Mouse (Mus musculus): ENCODE measurements around the gene Rap2a. TPM values are rescaled to one million over a fixed set of nuclear protein-coding genes. Genes with fewer than 3 reads are reported as not detected.

The Rap2a gene
- polyA plus RNA-seq, 2 experiments = 16.4 to 20.9 TPM

- Histone ChIP-seq H3K9ac (ENCODE audit: low read depth, low read length, severe bottlenecking) (no peak overlapping the region), H3K36me3 (ENCODE audit: control insufficient read depth, insufficient read depth, low read length) (no peaks in the 10 kb centered on the region), H3K4me3 (replicated peaks; ENCODE audit: low read length) (no peak overlapping the region), H3K27ac (replicated peaks; ENCODE audit: low read depth, low read length) (no peak overlapping the region), H3K4me2 (replicated peaks; ENCODE audit: low read depth, low read length, severe bottlenecking) (no peak overlapping the region), H3K4me1 (ENCODE audit: control insufficient read depth, insufficient read depth, low read length) (no peaks in the 10 kb centered on the region), H3K9me3 (ENCODE audit: control insufficient read depth, low read length) (no peaks in the 10 kb centered on the region), H3K27me3 (ENCODE audit: control insufficient read depth, insufficient read depth, low read length) (no peaks in the 10 kb centered on the region)
- no peak for DNase-seq (ENCODE audit: low spot score)
- ATAC-seq (ENCODE audit: low FRiP score, low read depth) = no peak
- TF ChIP-seq POLR2A (IDR thresholded peaks at IDR 0.05; ENCODE audit: borderline replicate concordance, extremely low read depth, insufficient read depth, insufficient read length) = no peak
- WGBS = 84% methylated on average over 3 of the region's 3 CpGs
These were observed 42.6 kb downstream of the Rap2a start for GRCm38 (mm10) chr14:120520843-120521242.

GRCm38 (mm10) chr14:120523296-120523695 is 45.1 kb downstream of the Rap2a start:
- ATAC-seq (ENCODE audit: low FRiP score, low read depth) (no peak), DNase-seq (ENCODE audit: low spot score) (no peak)
- H3K36me3 ChIP-seq (ENCODE audit: control insufficient read depth, insufficient read depth, low read length) = no peaks in the 10 kb centered on the region
- no peaks in the 10 kb centered on the region for H3K4me1 ChIP-seq (ENCODE audit: control insufficient read depth, insufficient read depth, low read length)
- TF ChIP-seq POLR2A (IDR thresholded peaks at IDR 0.05; ENCODE audit: borderline replicate concordance, extremely low read depth, insufficient read depth, insufficient read length) = no peak
- WGBS = 87% methylated on average over 5 of the region's 5 CpGs
- no peak overlapping the region for H3K4me3 ChIP-seq (replicated peaks; ENCODE audit: low read length)
- no peaks in the 10 kb centered on the region for H3K9me3 ChIP-seq (ENCODE audit: control insufficient read depth, low read length)
- H3K27me3 ChIP-seq (ENCODE audit: control insufficient read depth, insufficient read depth, low read length) = no peaks in the 10 kb centered on the region
- H3K4me2 ChIP-seq (replicated peaks; ENCODE audit: low read depth, low read length, severe bottlenecking) = no peak overlapping the region
- no peak overlapping the region for H3K27ac ChIP-seq (replicated peaks; ENCODE audit: low read depth, low read length)
- H3K9ac ChIP-seq (ENCODE audit: low read depth, low read length, severe bottlenecking) = no peak overlapping the region

- no peaks in the 10 kb centered on the region for H3K27me3 ChIP-seq (ENCODE audit: control insufficient read depth, insufficient read depth, low read length)
- TF ChIP-seq POLR2A (IDR thresholded peaks at IDR 0.05; ENCODE audit: borderline replicate concordance, extremely low read depth, insufficient read depth, insufficient read length) = no peak
- no peaks in the 10 kb centered on the region for H3K4me1 ChIP-seq (ENCODE audit: control insufficient read depth, insufficient read depth, low read length)
- DNase-seq (ENCODE audit: low spot score) = no peak
- no peak overlapping the region for H3K4me2 ChIP-seq (replicated peaks; ENCODE audit: low read depth, low read length, severe bottlenecking)
- H3K27ac ChIP-seq (replicated peaks; ENCODE audit: low read depth, low read length) = no peak overlapping the region
- no peak for ATAC-seq (ENCODE audit: low FRiP score, low read depth)
- H3K9ac ChIP-seq (ENCODE audit: low read depth, low read length, severe bottlenecking) = no peak overlapping the region
- WGBS = 85% methylated on average over 2 of the region's 2 CpGs
- H3K36me3 ChIP-seq (ENCODE audit: control insufficient read depth, insufficient read depth, low read length) = no peaks in the 10 kb centered on the region
- no peaks in the 10 kb centered on the region for H3K9me3 ChIP-seq (ENCODE audit: control insufficient read depth, low read length)
- no peak overlapping the region for H3K4me3 ChIP-seq (replicated peaks; ENCODE audit: low read length)
These were observed 47.4 kb downstream of the Rap2a start for GRCm38 (mm10) chr14:120525644-120526043.

GRCm38 (mm10) chr14:120533301-120533700 is 55.1 kb downstream of the Rap2a start:
- Histone ChIP-seq H3K9ac (ENCODE audit: low read depth, low read length, severe bottlenecking) (no peak overlapping the region), H3K9me3 (ENCODE audit: control insufficient read depth, low read length) (no peaks in the 10 kb centered on the region), H3K4me1 (ENCODE audit: control insufficient read depth, insufficient read depth, low read length) (no peaks in the 10 kb centered on the region), H3K4me2 (replicated peaks; ENCODE audit: low read depth, low read length, severe bottlenecking) (no peak overlapping the region), H3K36me3 (ENCODE audit: control insufficient read depth, insufficient read depth, low read length) (no peaks in the 10 kb centered on the region), H3K27ac (replicated peaks; ENCODE audit: low read depth, low read length) (no peak overlapping the region), H3K4me3 (replicated peaks; ENCODE audit: low read length) (no peak overlapping the region), H3K27me3 (ENCODE audit: control insufficient read depth, insufficient read depth, low read length) (no peaks in the 10 kb centered on the region)
- TF ChIP-seq POLR2A (IDR thresholded peaks at IDR 0.05; ENCODE audit: borderline replicate concordance, extremely low read depth, insufficient read depth, insufficient read length) = no peak
- DNase-seq (ENCODE audit: low spot score) (no peak), ATAC-seq (ENCODE audit: low FRiP score, low read depth) (no peak)
- 96% methylated on average over 3 of the region's 3 CpGs for WGBS

GRCm38 (mm10) chr14:120534841-120535271 is 56.6 kb downstream of the Rap2a start:
- no peaks in the 10 kb centered on the region for H3K4me1 ChIP-seq (ENCODE audit: control insufficient read depth, insufficient read depth, low read length)
- no peak overlapping the region for H3K4me2 ChIP-seq (replicated peaks; ENCODE audit: low read depth, low read length, severe bottlenecking)
- no peaks in the 10 kb centered on the region for H3K27me3 ChIP-seq (ENCODE audit: control insufficient read depth, insufficient read depth, low read length)
- no peak overlapping the region for H3K9ac ChIP-seq (ENCODE audit: low read depth, low read length, severe bottlenecking)
- no peak overlapping the region for H3K27ac ChIP-seq (replicated peaks; ENCODE audit: low read depth, low read length)
- ATAC-seq (ENCODE audit: low FRiP score, low read depth) (no peak), DNase-seq (ENCODE audit: low spot score) (no peak)
- no peaks in the 10 kb centered on the region for H3K9me3 ChIP-seq (ENCODE audit: control insufficient read depth, low read length)
- 59% methylated on average over 3 of the region's 3 CpGs for WGBS
- no peaks in the 10 kb centered on the region for H3K36me3 ChIP-seq (ENCODE audit: control insufficient read depth, insufficient read depth, low read length)
- H3K4me3 ChIP-seq (replicated peaks; ENCODE audit: low read length) = no peak overlapping the region
- TF ChIP-seq POLR2A (IDR thresholded peaks at IDR 0.05; ENCODE audit: borderline replicate concordance, extremely low read depth, insufficient read depth, insufficient read length) = no peak

GRCm38 (mm10) chr14:120535446-120535845 is 57.2 kb downstream of the Rap2a start:
- WGBS = 64% methylated on average over 4 of the region's 4 CpGs
- Histone ChIP-seq H3K36me3 (ENCODE audit: control insufficient read depth, insufficient read depth, low read length) (no peaks in the 10 kb centered on the region), H3K9ac (ENCODE audit: low read depth, low read length, severe bottlenecking) (no peak overlapping the region), H3K9me3 (ENCODE audit: control insufficient read depth, low read length) (no peaks in the 10 kb centered on the region), H3K4me2 (replicated peaks; ENCODE audit: low read depth, low read length, severe bottlenecking) (no peak overlapping the region), H3K4me3 (replicated peaks; ENCODE audit: low read length) (no peak overlapping the region), H3K27ac (replicated peaks; ENCODE audit: low read depth, low read length) (no peak overlapping the region), H3K27me3 (ENCODE audit: control insufficient read depth, insufficient read depth, low read length) (no peaks in the 10 kb centered on the region), H3K4me1 (ENCODE audit: control insufficient read depth, insufficient read depth, low read length) (no peaks in the 10 kb centered on the region)
- TF ChIP-seq POLR2A (IDR thresholded peaks at IDR 0.05; ENCODE audit: borderline replicate concordance, extremely low read depth, insufficient read depth, insufficient read length) = no peak
- ATAC-seq (ENCODE audit: low FRiP score, low read depth) (no peak), DNase-seq (ENCODE audit: low spot score) (peak; percentile 4)
